Mouse (Mus musculus): Measurements from ENCODE around the gene Tbc1d21.

- TF ChIP-seq CTCF (IDR thresholded peaks at IDR 0.05; ENCODE audit: insufficient read depth, low read depth, low read length) (no peak), POLR2A (IDR thresholded peaks at IDR 0.05; ENCODE audit: insufficient read depth, low read depth, low read length) (no peak)
These were observed 15.6 kb downstream of the Tbc1d21 start for GRCm38 (mm10) chr9:58354701-58355100.
